ENCODE assay signal across 14 mouse cellular contexts in the genomic region with DNA sequence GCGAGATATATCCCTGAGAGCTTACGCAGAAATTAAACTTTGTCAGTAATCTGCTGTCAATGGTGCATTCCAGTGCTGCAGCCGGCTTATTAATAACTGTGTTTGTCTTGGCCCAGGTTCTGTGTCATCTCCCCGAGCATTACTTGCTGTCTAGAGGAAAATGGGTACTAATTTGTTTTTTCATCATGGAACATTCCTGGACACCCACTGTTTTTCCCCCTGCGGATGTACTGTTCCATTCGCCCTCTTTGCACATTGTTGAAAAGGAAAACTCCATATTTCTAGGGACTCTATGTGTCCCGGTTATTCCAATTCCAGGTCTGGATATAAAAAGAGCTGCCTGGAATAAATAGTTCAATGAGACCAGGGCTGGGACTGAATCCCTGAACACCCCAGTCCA.
DNase-seq lines count a peak whose midpoint lies in the region.
"Had no signal": no experiment of that assay in that cellular context is flagged by ENCODE, and none has a peak within 500 bp of the region (broad histone marks: within the 10 kb centered on the region; RNA-seq: fewer than 3 reads in every experiment).

No protein-coding gene starts in this region.

- peak; percentile 27 for DNase-seq in layer of hippocampus, adult 11-12 months (ENCODE audit: low spot score)
- no peak for DNase-seq in layer of hippocampus, adult 9-10 months (ENCODE audit: low spot score)
- DNase-seq in right cerebral cortex, adult 18-20 months, result peak; percentile 39
- DNase-seq in right cerebral cortex, postnatal 14 days, result no peak
- DNase-seq in frontal cortex, postnatal 36 days (ENCODE audit: low spot score in 2 of 2), result peak; percentile 42 to 45
- peak; percentile 41 to 72 for DNase-seq in left cerebral cortex, postnatal 25 days (ENCODE audit: low spot score in 2 of 2)
- no peak for DNase-seq in thymus, postnatal 0 days (ENCODE audit: low spot score)
- DNase-seq in cerebellum, adult 9-11 months, result no peak
- DNase-seq: adrenal gland, postnatal 36 days; B cell, adult 2 months; heart, postnatal 10 days; kidney, adult 9 months; kidney, postnatal 25 days; thymus, postnatal 36 days had no signal

- intact Hi-C loops in left cerebral cortex, postnatal 25 days (cut with DNase I), result no loop called here

Comparison
In these comparisons a context has a peak if more than half of its experiments do, and no peak if none do; other contexts are left out.
1. DNase-seq: peak in layer of hippocampus, adult 11-12 months (single experiment), right cerebral cortex, adult 18-20 months (single experiment), frontal cortex, postnatal 36 days (2 of 2) and left cerebral cortex, postnatal 25 days (2 of 2); none in layer of hippocampus, adult 9-10 months (single experiment), right cerebral cortex, postnatal 14 days (single experiment), thymus, postnatal 0 days (single experiment) and cerebellum, adult 9-11 months (single experiment).